Mouse (Mus musculus) liver, embryonic 12.5 days (tissue): ENCODE measurements around the gene Prr19. TPM values are rescaled to one million over a fixed set of nuclear protein-coding genes. Genes with fewer than 3 reads are reported as not detected.

Experiments used
- ATAC-seq: fragments of 200-750 bp; cut with Nextera tagmentation; 2 replicates; pipeline ENCODE4 v1.8.0; 2017; ENCODE audit warnings: moderate number of reproducible peaks, mild to moderate bottlenecking, moderate library complexity
- H3K27ac ChIP-seq: fragments of 300-500 bp; sonication (generic); 2 replicates; pipeline ENCODE4 v1.5.1; 2016; ENCODE audit warnings: mild to moderate bottlenecking
- H3K27me3 ChIP-seq: fragments of 300-500 bp; sonication (generic); replicated peaks from 2 replicates; pipeline ENCODE4 v1.6.1; 2016; ENCODE audit warnings: mild to moderate bottlenecking, moderate library complexity
- H3K36me3 ChIP-seq: fragments of 300-500 bp; sonication (generic); 2 replicates; pipeline ENCODE4 v1.6.1; 2016; ENCODE audit warnings: mild to moderate bottlenecking, moderate library complexity
- H3K4me1 ChIP-seq: fragments of 300-500 bp; sonication (generic); 2 replicates; pipeline ENCODE4 v1.6.1; 2016
- H3K4me2 ChIP-seq: fragments of 300-500 bp; sonication (generic); 2 replicates; pipeline ENCODE4 v1.6.1; 2016; ENCODE audit warnings: mild to moderate bottlenecking, moderate library complexity
- H3K4me3 ChIP-seq: fragments of 300-500 bp; sonication (generic); 2 replicates; pipeline ENCODE4 v1.5.1; 2016; ENCODE audit warnings: mild to moderate bottlenecking, moderate library complexity
- H3K9ac ChIP-seq: fragments of 300-500 bp; sonication (generic); 2 replicates; pipeline ENCODE4 v1.6.1; 2016; ENCODE audit warnings: mild to moderate bottlenecking, moderate library complexity
- H3K9me3 ChIP-seq: fragments of 300-500 bp; sonication (generic); replicated peaks from 2 replicates; pipeline ENCODE4 v1.6.1; 2016; ENCODE audit warnings: mild to moderate bottlenecking, moderate library complexity
- WGBS: fragments of 180-500 bp; shearing (Covaris S2); methylation state at CpG from one replicate; pipeline ENCODE4 v1.1.7; 2016; ENCODE audit not compliant: insufficient replicate concordance; 5-methylcytosine and 5-hydroxymethylcytosine counted together
- polyA plus RNA-seq: library from polyadenylated mRNA; unstranded; fragments of >200 nt; fragmentation: Nextera tagmentation; extraction: Ambion mirVana; gene quantifications from 2 replicates; pipeline ENCODE4 v1.2.1, GENCODE M21; 2016

The Prr19 gene
- polyA plus RNA-seq, 1 experiment from 2014 or later = 0.10 TPM

GRCm38 (mm10) chr7:25296945-25297453, 4.2 kb upstream of the Prr19 start:
- 2% methylated on average over 21 of the region's 21 CpGs for WGBS
- Histone ChIP-seq H3K36me3 (peaks cover 34% of the 10 kb centered on the region), H3K4me3 (peak overlapping the region; percentile 71), H3K27me3 (no peaks in the 10 kb centered on the region), H3K9ac (peak overlapping the region; percentile 79), H3K4me2 (peak overlapping the region; percentile 98), H3K9me3 (no peaks in the 10 kb centered on the region), H3K27ac (peak overlapping the region; percentile 80), H3K4me1 (peaks cover 29% of the 10 kb centered on the region)
- peak; percentile 49 for ATAC-seq

- peaks cover 27% of the 10 kb centered on the region for H3K36me3 ChIP-seq
- H3K27me3 ChIP-seq = peaks cover 2% of the 10 kb centered on the region
- ATAC-seq = peak; percentile 80
- whole genome bisulfite sequencing = under 1% methylated on average over 52 of the region's 52 CpGs
- H3K27ac ChIP-seq = peak within 1 kb of the TSS; percentile 80
- H3K9ac ChIP-seq = peak within 1 kb of the TSS; percentile 79
- no peaks in the 10 kb centered on the region for H3K9me3 ChIP-seq
- peak within 1 kb of the TSS; percentile 71 for H3K4me3 ChIP-seq
- H3K4me1 ChIP-seq = peaks cover 29% of the 10 kb centered on the region
- peak within 1 kb of the TSS; percentile 98 for H3K4me2 ChIP-seq
Measured at GRCm38 (mm10) chr7:25297454-25298325, 3.5 kb upstream of the Prr19 start, which contains the start of gene Pafah1b3. Gene Pafah1b3 (minus strand): TSS chr7:25297986.

- Histone ChIP-seq H3K9ac (no peak overlapping the region), H3K27me3 (peaks cover 50% of the 10 kb centered on the region)
- WGBS = 49% methylated on average over 9 of the region's 9 CpGs
Measured at GRCm38 (mm10) chr7:25303003-25303684, 1.9 kb downstream of the Prr19 start.

GRCm38 (mm10) chr7:25303685-25304006, 2.4 kb downstream of the Prr19 start:
- Histone ChIP-seq H3K4me2 (no peak overlapping the region), H3K4me3 (no peak overlapping the region), H3K27ac (no peak overlapping the region), H3K9me3 (no peaks in the 10 kb centered on the region), H3K27me3 (peaks cover 55% of the 10 kb centered on the region), H3K36me3 (no peaks in the 10 kb centered on the region), H3K9ac (no peak overlapping the region), H3K4me1 (peaks cover 10% of the 10 kb centered on the region)
- ATAC-seq = no peak
- WGBS = 55% methylated on average over 3 of the region's 3 CpGs

More at GRCm38 (mm10) chr7:25303003-25303684, 1.9 kb downstream of the Prr19 start:
- H3K27ac ChIP-seq = no peak overlapping the region
- H3K4me3 ChIP-seq = no peak overlapping the region
- no peak for ATAC-seq
- peaks cover 14% of the 10 kb centered on the region for H3K4me1 ChIP-seq
- H3K4me2 ChIP-seq = no peak overlapping the region
- no peaks in the 10 kb centered on the region for H3K36me3 ChIP-seq
- no peaks in the 10 kb centered on the region for H3K9me3 ChIP-seq

GRCm38 (mm10) chr7:25305481-25305880, 4.3 kb downstream of the Prr19 start:
- Histone ChIP-seq H3K9ac (no peak overlapping the region), H3K27ac (no peak overlapping the region), H3K4me3 (peak overlapping the region; percentile 51; the same call in 1 of the 2 replicates), H3K4me2 (peak overlapping the region; percentile 76), H3K27me3 (peaks cover 71% of the 10 kb centered on the region), H3K9me3 (no peaks in the 10 kb centered on the region), H3K4me1 (peaks cover 10% of the 10 kb centered on the region), H3K36me3 (no peaks in the 10 kb centered on the region)
- 0% methylated on average over 2 of the region's 2 CpGs for WGBS
- no peak for ATAC-seq

GRCm38 (mm10) chr7:25305956-25306613, 4.9 kb downstream of the Prr19 start, which contains the start of gene Tmem145:
Gene Tmem145 (plus strand): TSS chr7:25306106.
- H3K9me3 ChIP-seq = no peaks in the 10 kb centered on the region
- peak within 1 kb of the TSS; percentile 76 for H3K4me2 ChIP-seq
- ATAC-seq = 0 out of 2 replicates have a peak, but pooled peaks have one; percentile 46
- H3K4me1 ChIP-seq = peaks cover 10% of the 10 kb centered on the region
- H3K27me3 ChIP-seq = peaks cover 78% of the 10 kb centered on the region
- no peaks in the 10 kb centered on the region for H3K36me3 ChIP-seq
- under 1% methylated on average over 47 of the region's 47 CpGs for WGBS
- H3K27ac ChIP-seq = no peak within 1 kb of the TSS
- peak within 1 kb of the TSS; percentile 51 for H3K4me3 ChIP-seq
- H3K9ac ChIP-seq = no peak within 1 kb of the TSS

- no peak for ATAC-seq
- Histone ChIP-seq H3K9me3 (no peaks in the 10 kb centered on the region), H3K4me2 (no peak overlapping the region), H3K4me1 (peaks cover 10% of the 10 kb centered on the region), H3K27me3 (peaks cover 83% of the 10 kb centered on the region), H3K36me3 (no peaks in the 10 kb centered on the region), H3K9ac (no peak overlapping the region), H3K4me3 (no peak overlapping the region), H3K27ac (no peak overlapping the region)
- WGBS = 27% methylated on average over 2 of the region's 2 CpGs
Measured at GRCm38 (mm10) chr7:25306614-25306996, 5.4 kb downstream of the Prr19 start.

GRCm38 (mm10) chr7:25308702-25309318, 7.6 kb downstream of the Prr19 start:
- no peaks in the 10 kb centered on the region for H3K9me3 ChIP-seq
- H3K9ac ChIP-seq = no peak overlapping the region
- H3K27me3 ChIP-seq = peaks cover 92% of the 10 kb centered on the region
- WGBS = 51% methylated on average over 17 of the region's 17 CpGs
- H3K27ac ChIP-seq = no peak overlapping the region
- H3K36me3 ChIP-seq = no peaks in the 10 kb centered on the region
- H3K4me3 ChIP-seq = no peak overlapping the region
- H3K4me1 ChIP-seq = peaks cover 10% of the 10 kb centered on the region
- H3K4me2 ChIP-seq = no peak overlapping the region
- no peak for ATAC-seq

GRCm38 (mm10) chr7:25309425-25309824, 8.2 kb downstream of the Prr19 start:
- no peak for ATAC-seq
- Histone ChIP-seq H3K4me1 (peaks cover 10% of the 10 kb centered on the region), H3K9ac (no peak overlapping the region), H3K4me3 (no peak overlapping the region), H3K36me3 (no peaks in the 10 kb centered on the region), H3K9me3 (no peaks in the 10 kb centered on the region), H3K4me2 (no peak overlapping the region), H3K27ac (no peak overlapping the region), H3K27me3 (peaks cover 92% of the 10 kb centered on the region)
- WGBS = 75% methylated on average over 9 of the region's 9 CpGs

GRCm38 (mm10) chr7:25311193-25311592, 10.0 kb downstream of the Prr19 start:
- Histone ChIP-seq H3K27me3 (peaks cover 98% of the 10 kb centered on the region), H3K4me3 (no peak overlapping the region), H3K36me3 (no peaks in the 10 kb centered on the region), H3K9ac (no peak overlapping the region), H3K9me3 (no peaks in the 10 kb centered on the region), H3K27ac (no peak overlapping the region), H3K4me1 (peaks cover 16% of the 10 kb centered on the region), H3K4me2 (no peak overlapping the region)
- WGBS = 64% methylated on average over 11 of the region's 11 CpGs
- no peak for ATAC-seq

- Histone ChIP-seq H3K4me3 (no peak overlapping the region), H3K9ac (no peak overlapping the region), H3K4me2 (no peak overlapping the region), H3K4me1 (peaks cover 29% of the 10 kb centered on the region), H3K27me3 (peaks cover 90% of the 10 kb centered on the region), H3K27ac (no peak overlapping the region), H3K9me3 (no peaks in the 10 kb centered on the region), H3K36me3 (no peaks in the 10 kb centered on the region)
- WGBS = 29% methylated on average over 7 of the region's 7 CpGs
- no peak for ATAC-seq
Measured at GRCm38 (mm10) chr7:25313325-25313724, 12.1 kb downstream of the Prr19 start.
